Mouse (Mus musculus) CH12F3 (cell line): Measurements from ENCODE around the gene Ccr10.
"Not testable (repeated sequence)": the region's sequence is repeated elsewhere in the genome, so short reads cannot be mapped to it uniquely, and the experiment has no call there.

Source experiments
- in situ Hi-C: fragments of 300-500 bp; cut with MboI; formaldehyde crosslinking; loops from 2 replicates; pipeline ENCODE4 v1.14.3; 2020; ENCODE audit warnings: low sequenced_read_pairs

The Ccr10 gene

DNA sequence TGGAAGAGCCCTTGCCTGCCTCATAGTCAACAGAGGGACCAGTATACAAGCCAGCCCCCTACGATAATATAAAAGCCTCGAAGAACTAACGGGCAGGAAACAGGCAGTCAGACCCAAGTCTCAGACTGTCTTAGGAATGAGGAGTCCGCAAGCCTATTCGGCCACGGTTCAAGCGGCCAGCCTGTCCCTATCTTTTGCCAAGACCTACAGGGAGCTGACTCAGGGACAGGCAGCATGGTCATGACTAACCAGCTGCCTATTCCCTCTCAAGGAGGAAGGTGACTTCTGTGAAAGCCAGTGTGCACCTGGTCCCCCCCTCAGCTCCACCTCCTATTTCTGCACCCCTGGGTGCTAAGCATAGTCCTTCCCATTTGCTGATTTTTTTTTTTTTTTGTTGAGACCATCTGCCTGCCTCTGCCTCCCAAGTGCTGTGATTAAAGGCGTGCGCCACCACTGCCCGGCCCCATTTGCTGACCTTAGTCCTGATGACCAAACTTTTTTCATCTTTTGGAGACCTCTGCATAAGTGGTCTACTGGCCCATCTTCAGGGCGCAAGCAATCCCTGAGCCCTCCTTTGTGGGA lies 46.2 kb downstream of the Ccr10 start:
- in situ Hi-C loops: no loop called here

GRCm38 (mm10) chr11:101127075-101127474 lies 48.2 kb downstream of the Ccr10 start:
- in situ Hi-C loops: no loop called here

- in situ Hi-C loops: not testable (repeated sequence)
Measured at GRCm38 (mm10) chr11:101125008-101125407, 50.2 kb downstream of the Ccr10 start.

GRCm38 (mm10) chr11:101124494-101124893 lies 50.7 kb downstream of the Ccr10 start:
- in situ Hi-C loops: not testable (repeated sequence)
